Mouse (Mus musculus) right cerebral cortex, postnatal 10 days (tissue): Measurements from ENCODE around the gene Sparc.
"Not testable (repeated sequence)": the region's sequence is repeated elsewhere in the genome, so short reads cannot be mapped to it uniquely, and the experiment has no call there.

Source experiments
- DNase-seq, 2 experiments: peaks; one replicate each; pipeline ENCODE4 v3.0.0; 2021; ENCODE audit warnings: low spot score in 2 of 2

The Sparc gene

GRCm38 (mm10) chr11:55438031-55438430 lies 15.0 kb upstream of the Sparc start:
- peak; percentile 74 to 77 for DNase-seq

GRCm38 (mm10) chr11:55436089-55436488 lies 13.1 kb upstream of the Sparc start:
- DNase-seq, result no peak

GRCm38 (mm10) chr11:55432981-55433380 lies 10.0 kb upstream of the Sparc start:
- DNase-seq, result peak; percentile 44 to 46

GRCm38 (mm10) chr11:55429973-55430372 lies 7.0 kb upstream of the Sparc start:
- DNase-seq, result no peak

GRCm38 (mm10) chr11:55428186-55429012 lies 5.4 kb upstream of the Sparc start:
- DNase-seq, result peak; percentile 53 to 56

DNA sequence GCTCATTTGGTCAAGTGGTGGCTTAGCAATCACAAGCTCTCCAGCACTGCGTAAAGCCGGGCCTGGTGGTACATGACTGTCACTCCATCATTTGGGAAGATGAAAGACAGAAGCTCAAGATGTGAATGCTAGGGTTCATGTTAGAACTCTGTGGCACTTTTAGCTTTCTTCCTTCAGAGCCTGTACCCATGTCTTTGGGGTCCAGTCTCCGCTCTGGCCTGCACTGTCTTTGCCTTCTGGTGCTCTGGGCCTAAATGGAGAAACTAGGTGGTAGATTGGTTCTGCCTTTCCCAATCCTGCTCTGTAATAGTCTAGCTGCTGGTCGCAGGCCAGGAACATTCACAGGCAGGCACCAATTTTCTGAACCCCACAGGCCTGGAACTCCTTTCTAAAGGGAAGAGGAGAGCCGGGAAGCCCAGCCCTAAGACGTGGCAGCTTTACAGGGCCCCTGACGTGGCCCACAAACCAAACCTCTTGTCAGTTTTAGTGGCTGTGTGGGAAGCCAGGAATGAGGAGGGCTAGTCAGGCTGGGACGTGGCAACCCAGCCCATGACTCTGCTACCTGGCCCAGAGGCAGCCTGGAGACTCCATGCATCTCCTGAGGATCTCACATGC lies 1.9 kb upstream of the Sparc start:
- DNase-seq, result peak in 1 of 2 experiments; percentile 36

DNA sequence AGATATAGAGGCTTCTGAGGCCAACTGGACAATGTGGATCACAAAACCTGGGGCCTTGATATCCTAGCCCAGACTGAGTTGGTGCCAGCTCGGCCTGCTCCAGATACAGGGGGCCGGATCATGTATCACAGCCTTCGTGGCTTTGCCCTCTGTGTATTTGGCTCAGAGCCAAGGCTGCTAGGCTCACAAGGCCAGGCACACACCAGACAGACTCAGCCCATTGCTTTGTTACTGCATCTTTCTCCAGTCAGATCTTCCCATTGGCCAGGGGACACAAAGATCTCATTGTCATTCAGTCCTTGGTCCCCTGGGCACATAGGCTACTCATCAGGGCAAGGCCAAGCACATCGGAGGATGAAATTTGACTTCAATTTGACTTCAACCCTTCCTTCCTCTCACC lies 773 bp upstream of the Sparc start:
- peak; percentile 36 to 41 for DNase-seq

DNA sequence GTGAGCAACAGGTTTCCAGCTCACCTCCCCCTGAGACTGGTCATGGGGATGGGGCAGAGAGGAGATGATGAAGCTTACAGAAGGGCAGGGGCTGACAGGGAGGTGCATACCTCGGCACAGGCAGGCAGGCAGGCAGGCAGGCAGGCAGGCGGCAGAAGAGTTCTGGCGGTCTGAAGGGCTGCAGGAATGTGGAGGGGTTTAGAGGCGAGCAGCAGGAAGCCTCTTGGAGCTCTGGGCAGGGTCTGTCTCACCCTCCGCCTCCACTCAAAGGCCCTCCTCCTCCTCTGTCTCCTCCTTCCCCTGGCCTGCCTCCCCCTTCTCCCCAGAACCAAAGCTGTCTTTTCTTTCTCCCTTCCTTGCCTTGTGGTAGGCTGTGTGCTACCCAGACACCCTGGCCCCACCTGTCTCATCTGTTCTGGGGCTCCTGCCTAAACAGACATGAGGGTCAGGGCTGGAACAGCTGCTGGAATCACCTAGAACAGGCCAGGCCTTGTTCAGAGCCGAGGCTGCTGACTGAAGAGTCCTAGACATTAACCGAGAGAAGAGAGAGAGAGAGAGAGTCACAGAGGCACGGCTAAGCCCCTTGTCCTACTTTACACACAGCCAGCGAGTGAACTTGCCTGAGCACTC lies 3.2 kb downstream of the Sparc start:
- peak; percentile 46 to 51 for DNase-seq

- DNase-seq, result peak; percentile 72 to 74
These were observed 3.7 kb downstream of the Sparc start for GRCm38 (mm10) chr11:55419296-55419677.

DNA sequence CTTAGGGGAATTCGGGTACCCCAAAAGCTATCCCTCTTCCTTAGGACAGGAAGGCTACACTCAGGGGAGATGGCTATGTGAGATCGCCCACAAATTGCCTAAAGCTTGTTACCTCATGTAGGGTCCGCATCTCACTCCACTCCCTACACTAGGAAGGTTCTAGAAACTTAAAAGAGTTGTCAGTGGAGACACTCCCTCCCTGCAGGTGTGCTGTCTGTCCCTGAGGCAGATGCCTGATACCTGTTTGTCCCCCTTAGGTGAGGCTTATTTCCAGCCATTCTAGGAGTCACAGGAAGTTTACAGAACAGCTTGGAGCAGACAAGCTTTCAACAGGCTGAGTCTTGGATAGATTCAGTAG lies 4.3 kb downstream of the Sparc start:
- DNase-seq, result no peak

GRCm38 (mm10) chr11:55417898-55418703 lies 4.9 kb downstream of the Sparc start:
- peak; percentile 41 to 47 for DNase-seq

DNA sequence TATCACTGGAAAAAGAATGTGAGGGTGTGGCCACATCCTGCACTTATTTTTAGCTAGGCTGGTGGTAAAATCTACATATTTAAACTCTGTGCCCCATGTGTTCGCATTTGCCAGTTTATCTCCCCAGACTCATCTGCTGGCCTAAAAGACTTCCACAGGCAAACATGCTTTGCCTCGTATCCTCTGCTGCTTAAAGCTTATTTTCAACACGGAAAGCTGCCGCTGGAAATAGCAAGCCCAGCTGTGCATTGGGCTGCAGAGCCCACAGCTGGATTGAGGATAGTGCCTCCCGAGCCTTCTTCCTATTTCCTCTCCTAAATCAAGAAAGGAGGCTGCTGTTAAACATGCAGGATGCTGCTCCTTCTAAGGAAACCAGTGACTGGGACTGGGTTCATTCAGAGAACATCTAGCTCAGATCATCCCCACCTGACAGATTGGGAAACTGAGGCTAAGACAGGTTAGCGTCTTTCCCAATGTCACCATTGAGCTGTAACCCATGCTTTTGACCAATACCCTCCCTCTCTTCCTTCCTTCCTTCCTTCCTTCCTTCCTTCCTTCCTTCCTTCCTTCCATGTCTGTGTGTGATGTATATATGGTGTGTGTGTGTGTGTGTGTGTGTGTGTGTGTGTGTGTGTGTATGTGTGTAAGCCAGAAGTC lies 6.2 kb downstream of the Sparc start:
- DNase-seq, result no peak

DNA sequence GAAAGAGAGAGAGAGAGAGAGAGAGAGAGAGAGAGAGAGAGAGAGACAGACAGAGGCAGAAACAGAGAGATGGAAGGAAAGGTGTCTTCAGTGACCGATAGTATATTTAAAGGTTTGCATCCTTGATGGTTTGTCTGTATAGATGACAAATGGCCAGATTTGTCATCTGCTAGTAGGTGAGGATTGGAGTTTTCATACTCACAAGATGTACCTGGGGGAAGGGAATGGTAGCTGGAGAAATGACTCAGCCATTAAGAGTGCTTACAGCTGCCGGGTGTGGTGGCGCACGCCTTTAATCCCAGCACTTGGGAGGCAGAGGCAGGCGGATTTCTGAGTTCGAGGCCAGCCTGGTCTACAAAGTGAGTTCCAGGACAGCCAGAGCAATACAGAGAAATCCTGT lies 7.3 kb downstream of the Sparc start:
- DNase-seq, result not testable (repeated sequence)

DNA sequence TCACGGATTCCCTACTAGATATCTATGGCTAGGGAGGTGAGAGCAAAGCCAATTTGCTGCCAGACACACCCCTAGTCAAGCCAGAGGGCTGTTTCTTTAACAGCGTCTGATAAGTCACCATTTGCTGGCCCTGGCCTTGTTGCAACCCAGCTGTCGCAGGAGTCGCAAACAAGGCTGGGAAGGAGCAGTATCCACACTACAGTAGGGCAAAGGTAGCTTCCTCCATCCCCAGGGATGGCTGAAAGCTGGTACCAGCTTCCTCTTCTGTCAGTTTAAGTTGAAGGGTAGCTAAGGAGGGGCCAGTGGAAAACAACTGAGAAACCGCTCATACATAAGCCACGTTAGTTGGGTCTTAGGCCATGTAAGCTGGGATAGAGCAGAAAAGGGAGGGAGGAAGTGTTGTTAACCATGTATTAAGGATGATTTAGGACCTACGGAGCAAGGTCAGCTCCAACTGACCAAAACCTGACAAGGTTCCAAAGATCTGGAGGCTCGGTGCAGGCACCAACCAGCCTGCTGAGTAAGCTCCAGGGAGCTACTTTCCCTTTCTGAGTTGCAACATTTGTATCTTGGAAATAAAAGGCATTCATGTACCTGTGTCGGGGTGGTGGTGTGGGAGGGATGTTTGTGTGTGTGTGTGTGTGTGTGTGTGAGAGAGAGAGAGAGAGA lies 7.8 kb downstream of the Sparc start:
- DNase-seq, result no peak

- DNase-seq, result no peak
These were observed 8.7 kb downstream of the Sparc start for GRCm38 (mm10) chr11:55414314-55414713.

DNA sequence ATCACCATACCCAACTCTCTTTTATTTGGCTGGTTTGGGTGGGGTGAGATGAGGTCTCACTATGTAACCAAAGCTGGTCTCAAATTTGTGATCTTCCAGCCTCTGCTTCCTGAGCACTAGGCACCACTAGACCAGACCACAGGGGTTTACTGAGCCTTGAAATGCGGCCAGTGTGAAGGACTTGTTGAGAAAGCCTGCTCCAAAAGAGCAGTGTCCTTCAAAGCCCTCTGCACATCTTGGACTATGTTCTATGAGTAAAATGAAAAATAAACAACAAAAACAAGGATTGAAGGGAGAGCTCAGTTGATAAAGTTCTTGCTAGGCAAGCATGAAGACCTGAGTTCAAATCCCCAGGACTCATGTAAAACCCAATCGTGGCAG lies 9.6 kb downstream of the Sparc start:
- no peak for DNase-seq

GRCm38 (mm10) chr11:55412680-55413415 lies 10.1 kb downstream of the Sparc start:
- DNase-seq, result no peak

GRCm38 (mm10) chr11:55412034-55412433 lies 10.9 kb downstream of the Sparc start:
- DNase-seq, result no peak

DNA sequence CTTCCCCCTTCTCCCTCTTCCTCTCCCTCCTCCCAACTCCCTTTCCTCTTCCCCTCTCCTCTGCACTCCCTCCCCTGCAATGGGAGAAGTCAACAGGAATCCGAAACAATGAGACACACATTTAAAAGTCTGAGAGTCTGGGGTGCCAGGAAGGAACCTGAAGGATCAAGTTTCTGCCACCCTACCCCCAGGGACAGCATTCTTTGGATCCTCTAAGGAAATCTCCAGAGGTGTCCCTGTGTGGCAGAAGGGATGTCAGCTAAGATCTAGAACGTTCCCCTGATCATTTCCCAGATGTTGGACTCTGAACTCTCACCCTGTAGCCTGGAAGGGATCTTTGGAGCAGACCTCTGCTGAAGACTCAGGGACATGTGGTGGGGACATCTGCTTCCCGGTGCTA lies 12.5 kb downstream of the Sparc start:
- no peak for DNase-seq

DNA sequence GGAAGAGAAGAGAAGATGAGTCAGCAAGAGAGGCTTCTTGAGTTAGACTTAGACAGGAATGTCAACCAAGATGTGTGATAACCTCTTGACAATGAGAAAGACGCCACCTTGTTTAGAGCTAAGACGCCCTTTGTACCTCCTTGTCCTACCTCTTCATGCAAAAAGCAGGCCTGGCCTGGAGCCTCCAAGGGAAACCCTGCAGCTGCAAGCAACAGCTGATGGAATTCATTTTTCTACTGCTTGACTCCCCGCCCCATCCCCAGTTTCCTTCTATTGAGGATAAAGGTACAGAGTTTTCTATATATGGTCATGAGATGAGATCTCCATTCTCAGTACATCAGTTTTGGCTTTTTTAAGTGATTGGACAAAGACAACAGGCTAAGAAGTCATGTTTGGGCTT lies 13.0 kb downstream of the Sparc start:
- no peak for DNase-seq
